Mouse (Mus musculus): Measurements from ENCODE around the gene Kcnab2. TPM values are rescaled to one million over a fixed set of nuclear protein-coding genes. Genes with fewer than 3 reads are reported as not detected.

Kcnab2 gene
- 14.6 TPM for polyA plus RNA-seq (2012; fragmentation: generic; extraction: Trizol)

GRCm38 (mm10) chr4:152477466-152478223 is at the start of gene Kcnab2:
TSS of gene Kcnab2 (minus strand) at chr4:152477871.
- H3K4me2 ChIP-seq (ENCODE audit: low read depth), result peak within 1 kb of the TSS; percentile 91
- H3K36me3 ChIP-seq (ENCODE audit: control insufficient read depth, insufficient read depth), result no peaks in the 10 kb centered on the region
- H3K79me2 ChIP-seq (ENCODE audit: control insufficient read depth, insufficient read depth), result no peaks in the 10 kb centered on the region
- TF ChIP-seq E2F4 (IDR thresholded peaks at IDR 0.05; ENCODE audit: insufficient read depth), result peak; percentile 59
- TF ChIP-seq POLR2AphosphoS2 (IDR thresholded peaks at IDR 0.05; ENCODE audit: insufficient read length, low read depth), result peak; percentile 53
- TF ChIP-seq POLR2A (IDR thresholded peaks at IDR 0.05; ENCODE audit: insufficient read length, low read depth), result peak; percentile 38
- no peak for TF ChIP-seq TCF3 (IDR thresholded peaks at IDR 0.05; ENCODE audit: insufficient read length, low read depth)
- peak within 1 kb of the TSS; percentile 52 for H3K4me3 ChIP-seq
- no peaks in the 10 kb centered on the region for H3K27me3 ChIP-seq (ENCODE audit: control insufficient read depth, insufficient read depth, insufficient read length)
- peak within 1 kb of the TSS; percentile 77 for H3ac ChIP-seq (ENCODE audit: control insufficient read depth, insufficient read length)

GRCm38 (mm10) chr4:152520083-152520482 is 42.4 kb upstream of the Kcnab2 start:
- no peak overlapping the region for H3ac ChIP-seq (ENCODE audit: control insufficient read depth, insufficient read length)
- H3K4me3 ChIP-seq, result no peak overlapping the region
- no peaks in the 10 kb centered on the region for H3K27me3 ChIP-seq (ENCODE audit: control insufficient read depth, insufficient read depth, insufficient read length)
- H3K4me2 ChIP-seq (ENCODE audit: low read depth), result no peak overlapping the region
- no peak for TF ChIP-seq MAX (IDR thresholded peaks at IDR 0.05; ENCODE audit: low read depth)
- no peak for TF ChIP-seq POLR2AphosphoS2 (IDR thresholded peaks at IDR 0.05; ENCODE audit: insufficient read length, low read depth)
- no peak for TF ChIP-seq TCF3 (IDR thresholded peaks at IDR 0.05; ENCODE audit: insufficient read length, low read depth)
- no peak for TF ChIP-seq E2F4 (IDR thresholded peaks at IDR 0.05; ENCODE audit: insufficient read depth)
- TF ChIP-seq SRF (IDR thresholded peaks at IDR 0.05; ENCODE audit: control insufficient read depth, insufficient read length, low read depth), result no peak
- TF ChIP-seq MYOG (IDR thresholded peaks at IDR 0.05; ENCODE audit: control insufficient read depth in 1 of 3, insufficient read depth in 1 of 3, insufficient read length in 2 of 3, low read depth in 2 of 3), result no peak
- no peak for TF ChIP-seq USF1 (IDR thresholded peaks at IDR 0.05; ENCODE audit: low read depth)
- TF ChIP-seq MYOD1 (IDR thresholded peaks at IDR 0.05; ENCODE audit: control insufficient read depth in 1 of 3, insufficient read length in 2 of 3, low read depth in 2 of 3), result no peak
- H3K79me2 ChIP-seq (ENCODE audit: control insufficient read depth, insufficient read depth), result no peaks in the 10 kb centered on the region
- no peaks in the 10 kb centered on the region for H3K36me3 ChIP-seq (ENCODE audit: control insufficient read depth, insufficient read depth)

DNA sequence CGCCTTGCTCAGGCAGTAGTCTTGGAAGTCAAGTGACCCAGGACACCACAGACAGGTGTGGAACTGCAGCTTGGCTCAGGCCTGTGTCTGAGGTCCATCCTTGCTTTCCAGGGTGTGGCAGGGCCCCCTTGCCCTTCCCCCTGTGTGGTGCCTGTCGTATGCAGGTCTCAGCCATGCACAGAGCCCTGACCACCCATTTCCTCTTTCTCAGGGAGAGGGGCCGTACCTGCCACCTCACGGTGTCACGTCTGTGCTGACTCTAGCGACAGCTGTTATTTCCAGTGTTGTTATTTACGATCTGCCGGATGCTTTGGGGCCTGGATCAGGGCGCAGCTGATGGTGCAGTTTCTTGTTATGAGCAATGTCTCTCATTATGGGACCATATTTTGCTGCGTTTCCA is 41.4 kb upstream of the Kcnab2 start:
- Histone ChIP-seq H3K4me3 (no peak overlapping the region), H3K4me2 (ENCODE audit: low read depth) (no peak overlapping the region), H3K36me3 (ENCODE audit: control insufficient read depth, insufficient read depth) (no peaks in the 10 kb centered on the region), H3K27me3 (ENCODE audit: control insufficient read depth, insufficient read depth, insufficient read length) (no peaks in the 10 kb centered on the region), H3K79me2 (ENCODE audit: control insufficient read depth, insufficient read depth) (no peaks in the 10 kb centered on the region), H3ac (ENCODE audit: control insufficient read depth, insufficient read length) (no peak overlapping the region)
- TF ChIP-seq USF1 (IDR thresholded peaks at IDR 0.05; ENCODE audit: low read depth) (no peak), MYOG (IDR thresholded peaks at IDR 0.05; ENCODE audit: control insufficient read depth in 1 of 3, insufficient read depth in 1 of 3, insufficient read length in 2 of 3, low read depth in 2 of 3) (no peak), TCF12 (IDR thresholded peaks at IDR 0.05; ENCODE audit: insufficient read depth, poor library complexity, severe bottlenecking) (no peak), MYOD1 (IDR thresholded peaks at IDR 0.05; ENCODE audit: control insufficient read depth in 1 of 3, insufficient read length in 2 of 3, low read depth in 2 of 3) (no peak), E2F4 (IDR thresholded peaks at IDR 0.05; ENCODE audit: insufficient read depth) (no peak), SRF (IDR thresholded peaks at IDR 0.05; ENCODE audit: control insufficient read depth, insufficient read length, low read depth) (no peak), CEBPB (IDR thresholded peaks at IDR 0.05; ENCODE audit: insufficient read depth, poor library complexity, severe bottlenecking) (no peak), REST (IDR thresholded peaks at IDR 0.05; ENCODE audit: insufficient read depth, insufficient read length) (no peak), POLR2AphosphoS2 (IDR thresholded peaks at IDR 0.05; ENCODE audit: insufficient read length, low read depth) (no peak), MAX (IDR thresholded peaks at IDR 0.05; ENCODE audit: low read depth) (no peak)

DNA sequence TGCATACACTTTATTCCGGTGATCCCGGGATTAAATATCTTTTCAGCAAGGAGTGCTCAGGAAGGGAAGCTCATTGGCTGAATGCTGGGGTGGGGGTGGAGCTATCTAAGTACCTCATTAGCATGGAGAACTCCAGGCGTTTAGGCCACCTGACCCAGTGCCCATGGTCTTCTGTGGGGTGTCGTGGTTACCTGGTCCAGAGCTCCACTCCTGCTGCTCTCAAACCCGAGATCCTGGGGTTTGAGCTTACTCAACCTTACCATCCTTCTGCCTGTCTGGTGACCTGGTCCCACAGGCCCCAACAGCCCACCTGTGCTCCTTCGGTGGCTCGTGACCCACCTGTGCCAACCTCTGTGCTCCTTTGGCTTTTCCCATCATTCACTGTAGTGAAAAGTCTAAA is 37.2 kb upstream of the Kcnab2 start:
- TF ChIP-seq E2F4 (IDR thresholded peaks at IDR 0.05; ENCODE audit: insufficient read depth) (no peak), MYOD1 (IDR thresholded peaks at IDR 0.05; ENCODE audit: control insufficient read depth in 1 of 3, insufficient read length in 2 of 3, low read depth in 2 of 3) (no peak), REST (IDR thresholded peaks at IDR 0.05; ENCODE audit: insufficient read depth, insufficient read length) (no peak), SRF (IDR thresholded peaks at IDR 0.05; ENCODE audit: control insufficient read depth, insufficient read length, low read depth) (no peak), CEBPB (IDR thresholded peaks at IDR 0.05; ENCODE audit: insufficient read depth, poor library complexity, severe bottlenecking) (no peak), TCF12 (IDR thresholded peaks at IDR 0.05; ENCODE audit: insufficient read depth, poor library complexity, severe bottlenecking) (no peak), POLR2A (IDR thresholded peaks at IDR 0.05; ENCODE audit: insufficient read length, low read depth) (no peak), MAX (IDR thresholded peaks at IDR 0.05; ENCODE audit: low read depth) (no peak), MYOG (IDR thresholded peaks at IDR 0.05; ENCODE audit: control insufficient read depth in 1 of 3, insufficient read depth in 1 of 3, insufficient read length in 2 of 3, low read depth in 2 of 3) (no peak), USF1 (IDR thresholded peaks at IDR 0.05; ENCODE audit: low read depth) (no peak), POLR2AphosphoS2 (IDR thresholded peaks at IDR 0.05; ENCODE audit: insufficient read length, low read depth) (no peak), TCF3 (IDR thresholded peaks at IDR 0.05; ENCODE audit: insufficient read length, low read depth) (no peak)
- no peak overlapping the region for H3K4me3 ChIP-seq
- H3K79me2 ChIP-seq (ENCODE audit: control insufficient read depth, insufficient read depth), result no peaks in the 10 kb centered on the region
- no peaks in the 10 kb centered on the region for H3K27me3 ChIP-seq (ENCODE audit: control insufficient read depth, insufficient read depth, insufficient read length)
- no peaks in the 10 kb centered on the region for H3K36me3 ChIP-seq (ENCODE audit: control insufficient read depth, insufficient read depth)
- no peak overlapping the region for H3K4me2 ChIP-seq (ENCODE audit: low read depth)
- H3ac ChIP-seq (ENCODE audit: control insufficient read depth, insufficient read length), result no peak overlapping the region
